Comparison of ENCODE assay signal across 12 mouse cellular contexts in the genomic region with DNA sequence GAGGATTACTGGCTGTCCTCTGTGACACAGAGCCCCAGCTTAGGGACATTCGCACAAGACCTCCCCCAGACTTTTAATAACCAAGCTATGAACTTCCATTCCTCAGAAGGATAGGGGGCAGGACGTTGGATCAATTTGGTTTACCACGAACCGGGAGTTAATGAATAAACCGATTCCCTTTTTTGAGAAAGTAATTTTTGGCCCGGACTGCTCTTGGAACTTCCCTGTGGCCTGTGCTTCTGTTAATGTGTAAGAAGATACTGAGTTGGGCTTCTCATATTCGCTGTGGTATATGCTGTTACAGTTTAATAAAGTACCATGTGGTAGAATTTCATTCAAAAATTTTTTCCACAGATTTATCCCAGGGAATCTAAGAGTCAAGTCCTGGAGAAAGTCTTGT. TPM values are rescaled to one million over a fixed set of nuclear protein-coding genes. Genes with fewer than 3 reads are reported as not detected.
"Had no signal": no experiment of that assay in that cellular context is flagged by ENCODE, and none has a peak within 500 bp of the region (broad histone marks: within the 10 kb centered on the region; RNA-seq: fewer than 3 reads in every experiment).

No protein-coding gene starts in this region.

- H3K4me3 ChIP-seq: limb, embryonic 10.5 days; limb, embryonic 13.5 days; midbrain, embryonic 12.5 days; midbrain, embryonic 15.5 days; neural tube, embryonic 12.5 days; neural tube, embryonic 15.5 days had no signal

- H3K27ac ChIP-seq: limb, embryonic 10.5 days; limb, embryonic 13.5 days; liver, embryonic 14.5 days; macrophage; midbrain, embryonic 12.5 days; midbrain, embryonic 15.5 days; neural tube, embryonic 12.5 days; neural tube, embryonic 15.5 days; stomach, postnatal 0 days had no signal

RNA-seq across cellular contexts. Expression of a gene that starts 39.5 kb away (rescaled TPM):
- total RNA-seq: layer of hippocampus, postnatal 14 days; left cerebral cortex, postnatal 25 days; megakaryocyte, adult 5-6 weeks had no signal
